Mouse (Mus musculus): ENCODE results near the gene Plekhb2. TPM values are rescaled to one million over a fixed set of nuclear protein-coding genes. Genes with fewer than 3 reads are reported as not detected.

Gene Plekhb2
- polyA plus RNA-seq, 1 experiment from 2014 or later, result 13.3 TPM

DNA sequence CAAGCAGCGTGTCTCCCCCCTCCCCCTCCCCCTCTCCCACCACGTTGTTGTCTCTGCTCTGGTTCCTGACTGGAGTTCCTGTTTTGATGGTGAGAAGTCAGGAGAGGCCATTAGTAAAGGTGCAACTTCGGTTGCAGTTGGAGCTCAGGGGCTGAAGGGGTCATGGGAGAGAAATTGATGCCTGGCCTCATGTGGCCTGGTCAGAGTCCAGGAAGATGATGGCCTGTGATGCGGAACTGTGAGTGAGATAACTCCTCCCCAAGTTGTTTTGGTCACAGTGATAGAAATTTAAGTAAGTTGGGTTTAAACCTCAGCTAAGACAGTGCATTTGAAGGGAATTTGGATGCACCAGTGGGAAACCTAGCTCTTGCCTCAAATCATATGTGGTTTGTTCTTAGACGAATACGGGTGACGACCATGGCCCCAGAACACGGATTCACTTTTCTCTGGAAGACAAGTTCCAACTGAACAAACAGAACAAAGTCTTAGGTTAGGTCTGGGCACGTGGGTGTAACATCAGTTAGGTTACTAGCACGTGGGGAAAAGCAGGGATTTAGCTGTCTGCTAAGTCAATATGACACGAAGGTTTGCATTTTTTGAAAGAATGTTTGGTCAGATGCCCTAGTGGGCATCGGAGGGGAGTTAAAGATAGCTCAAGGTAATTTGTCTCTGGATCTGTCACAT, 5.4 kb downstream of the Plekhb2 start:
- ATAC-seq, result no peak
- H3K27ac ChIP-seq, result no peak overlapping the region
- H3K27me3 ChIP-seq (replicated peaks), result no peaks in the 10 kb centered on the region
- H3K4me1 ChIP-seq, result peaks cover 18% of the 10 kb centered on the region; the same call in 1 of the 2 replicates
- no peak overlapping the region for H3K4me3 ChIP-seq
- no peak overlapping the region for H3K4me2 ChIP-seq
- 65% methylated on average over 12 of the region's 12 CpGs for WGBS (ENCODE audit: insufficient replicate concordance)
- H3K9me3 ChIP-seq (replicated peaks), result no peaks in the 10 kb centered on the region
- H3K36me3 ChIP-seq, result no peaks in the 10 kb centered on the region
- no peak overlapping the region for H3K9ac ChIP-seq

DNA sequence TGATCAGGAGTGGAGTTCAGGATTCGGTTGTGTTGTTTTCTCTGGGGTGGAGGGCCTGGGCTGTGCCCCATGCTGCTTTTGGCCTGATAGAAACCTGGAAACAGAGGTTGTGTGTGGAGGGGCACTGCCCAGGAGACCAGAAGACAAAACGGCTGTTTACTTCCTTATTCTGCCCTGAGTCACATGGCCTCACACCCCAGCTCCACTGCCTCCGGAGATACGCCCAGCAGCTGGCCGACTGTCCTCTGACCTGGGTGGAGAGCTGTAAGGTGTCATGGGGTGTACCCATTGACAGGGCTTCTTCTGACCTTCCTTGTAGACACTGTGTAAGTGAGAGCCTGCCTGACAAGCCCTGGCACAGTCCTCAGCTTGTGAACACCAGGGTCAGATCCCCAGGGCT, 8.9 kb downstream of the Plekhb2 start:
- Histone ChIP-seq H3K4me3 (no peak overlapping the region), H3K4me2 (no peak overlapping the region), H3K36me3 (peaks cover 16% of the 10 kb centered on the region), H3K9ac (no peak overlapping the region), H3K9me3 (replicated peaks) (no peaks in the 10 kb centered on the region), H3K4me1 (0 out of 2 replicates have a peak, but pooled peaks cover 4% of the 10 kb centered on the region), H3K27me3 (replicated peaks) (no peaks in the 10 kb centered on the region), H3K27ac (no peak overlapping the region)
- WGBS (ENCODE audit: insufficient replicate concordance), result 37% methylated on average over 5 of the region's 5 CpGs
- 0 out of 2 replicates have a peak, but pooled peaks have one; percentile 40 for ATAC-seq

DNA sequence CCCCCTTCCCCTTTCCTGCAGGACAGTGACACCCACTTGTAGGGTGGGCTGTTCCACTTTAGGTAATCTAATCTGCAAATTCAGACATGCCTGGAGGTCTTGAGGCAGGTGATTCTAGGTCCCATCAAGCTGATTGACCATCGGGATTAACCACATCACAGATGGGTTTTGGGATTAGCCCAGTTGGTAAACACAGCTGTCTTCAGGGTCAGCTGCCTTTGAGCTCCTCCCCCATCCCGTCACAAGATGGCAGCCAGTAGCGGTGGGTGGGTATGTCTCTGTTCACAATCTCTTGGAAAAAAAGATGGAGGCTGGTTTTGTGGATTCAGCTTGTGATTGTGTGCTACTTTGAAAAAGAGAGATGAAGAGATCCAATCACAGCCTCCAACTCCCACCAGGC, 10.0 kb downstream of the Plekhb2 start:
- Histone ChIP-seq H3K4me3 (no peak overlapping the region), H3K27ac (no peak overlapping the region), H3K9ac (no peak overlapping the region), H3K36me3 (peaks cover 20% of the 10 kb centered on the region), H3K9me3 (replicated peaks) (no peaks in the 10 kb centered on the region), H3K4me1 (0 out of 2 replicates have a peak, but pooled peaks cover 4% of the 10 kb centered on the region), H3K27me3 (replicated peaks) (no peaks in the 10 kb centered on the region), H3K4me2 (no peak overlapping the region)
- no peak for ATAC-seq
- WGBS (ENCODE audit: insufficient replicate concordance), result 85% methylated on average over 3 of the region's 3 CpGs

DNA sequence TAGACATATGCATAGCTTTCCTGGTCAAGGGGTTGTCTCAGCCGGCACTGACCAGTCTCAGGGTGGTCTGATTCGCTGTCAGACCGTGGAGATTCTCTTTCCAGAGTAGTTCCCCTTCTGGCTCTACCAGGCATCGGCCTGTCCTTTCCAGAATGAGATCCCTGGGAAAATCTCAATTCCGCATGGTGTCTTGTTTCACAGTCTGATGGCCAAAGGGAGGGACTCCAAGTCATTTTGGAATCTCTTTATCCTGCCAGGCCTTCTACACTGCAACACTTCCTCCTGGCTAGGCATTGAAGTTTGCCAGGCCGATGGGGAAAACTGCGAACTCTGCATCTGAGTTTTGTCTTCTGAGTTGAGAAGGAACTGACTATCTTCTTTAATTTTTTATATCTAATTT, 10.4 kb downstream of the Plekhb2 start:
- Histone ChIP-seq H3K27me3 (replicated peaks) (no peaks in the 10 kb centered on the region), H3K27ac (no peak overlapping the region), H3K9me3 (replicated peaks) (no peaks in the 10 kb centered on the region), H3K36me3 (peaks cover 24% of the 10 kb centered on the region), H3K4me1 (0 out of 2 replicates have a peak, but pooled peaks cover 4% of the 10 kb centered on the region), H3K4me2 (no peak overlapping the region), H3K4me3 (no peak overlapping the region), H3K9ac (no peak overlapping the region)
- ATAC-seq, result no peak
- 86% methylated on average over 7 of the region's 7 CpGs for WGBS (ENCODE audit: insufficient replicate concordance)

DNA sequence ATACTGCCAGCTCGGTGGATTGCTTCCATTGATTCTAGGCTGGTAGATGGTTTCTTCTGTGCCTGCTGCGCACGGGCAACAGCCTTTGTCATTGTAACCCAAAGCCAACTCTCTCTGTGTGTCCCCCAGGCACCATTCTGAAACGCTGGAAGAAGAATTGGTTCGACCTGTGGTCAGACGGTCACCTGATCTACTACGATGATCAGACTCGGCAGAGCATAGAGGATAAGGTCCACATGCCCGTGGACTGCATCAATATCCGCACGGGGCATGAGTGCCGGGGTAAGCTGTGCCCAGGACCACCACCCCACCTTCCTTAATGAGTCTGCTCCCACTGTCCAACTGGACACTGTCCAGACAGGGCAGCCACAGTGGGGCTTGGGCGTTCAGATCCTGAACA, 13.1 kb downstream of the Plekhb2 start:
- no peak overlapping the region for H3K4me2 ChIP-seq
- H3K27ac ChIP-seq, result no peak overlapping the region
- H3K36me3 ChIP-seq, result peaks cover 24% of the 10 kb centered on the region
- H3K4me1 ChIP-seq, result peaks cover 10% of the 10 kb centered on the region; the same call in 1 of the 2 replicates
- H3K9me3 ChIP-seq (replicated peaks), result no peaks in the 10 kb centered on the region
- ATAC-seq, result no peak
- no peaks in the 10 kb centered on the region for H3K27me3 ChIP-seq (replicated peaks)
- no peak overlapping the region for H3K4me3 ChIP-seq
- 86% methylated on average over 13 of the region's 13 CpGs for WGBS (ENCODE audit: insufficient replicate concordance)
- H3K9ac ChIP-seq, result no peak overlapping the region

DNA sequence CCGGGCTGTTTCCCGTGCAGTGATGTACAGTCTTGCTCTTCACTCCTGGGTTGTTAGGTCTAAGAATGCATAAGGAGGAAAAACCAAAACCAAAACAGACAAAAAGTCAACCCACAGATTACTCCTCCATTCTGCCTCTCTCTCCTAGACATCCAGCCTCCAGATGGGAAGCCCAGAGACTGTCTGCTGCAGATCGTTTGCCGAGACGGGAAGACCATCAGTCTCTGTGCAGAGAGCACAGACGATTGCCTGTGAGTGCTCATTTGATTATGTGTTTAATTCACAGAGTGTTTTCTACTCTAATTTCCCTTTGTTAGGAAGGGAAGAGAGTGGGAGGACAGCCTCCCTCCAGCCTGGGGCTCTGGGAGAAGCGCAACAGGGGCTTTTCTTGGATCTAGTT, 13.5 kb downstream of the Plekhb2 start:
- ATAC-seq, result no peak
- peaks cover 24% of the 10 kb centered on the region for H3K36me3 ChIP-seq
- peaks cover 9% of the 10 kb centered on the region; the same call in 1 of the 2 replicates for H3K4me1 ChIP-seq
- no peaks in the 10 kb centered on the region for H3K9me3 ChIP-seq (replicated peaks)
- no peaks in the 10 kb centered on the region for H3K27me3 ChIP-seq (replicated peaks)
- H3K4me3 ChIP-seq, result no peak overlapping the region
- H3K27ac ChIP-seq, result no peak overlapping the region
- no peak overlapping the region for H3K9ac ChIP-seq
- WGBS (ENCODE audit: insufficient replicate concordance), result 85% methylated on average over 7 of the region's 7 CpGs
- H3K4me2 ChIP-seq, result no peak overlapping the region

DNA sequence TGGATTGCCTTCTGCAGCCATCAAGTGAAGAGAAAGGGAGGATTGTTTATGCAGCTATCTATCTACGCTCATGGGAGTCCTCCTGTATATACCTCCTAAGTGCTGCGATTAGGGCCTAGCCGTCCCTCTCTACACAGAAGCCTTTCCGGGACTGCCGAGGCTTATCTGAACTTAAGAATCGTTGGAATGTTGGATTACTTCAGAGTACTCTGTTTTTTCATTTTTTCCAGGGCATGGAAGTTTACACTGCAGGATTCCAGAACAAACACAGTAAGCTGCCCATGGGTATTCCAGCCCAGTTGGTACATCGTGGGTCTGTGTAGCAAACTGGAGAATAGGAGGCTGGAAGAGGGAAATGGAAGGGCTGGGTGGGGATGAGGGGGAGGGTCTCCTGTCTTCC, 14.5 kb downstream of the Plekhb2 start:
- H3K27me3 ChIP-seq (replicated peaks), result no peaks in the 10 kb centered on the region
- peaks cover 7% of the 10 kb centered on the region; the same call in 1 of the 2 replicates for H3K4me1 ChIP-seq
- H3K36me3 ChIP-seq, result peaks cover 29% of the 10 kb centered on the region
- no peak overlapping the region for H3K9ac ChIP-seq
- H3K4me3 ChIP-seq, result no peak overlapping the region
- no peaks in the 10 kb centered on the region for H3K9me3 ChIP-seq (replicated peaks)
- no peak for ATAC-seq
- 74% methylated on average over 7 of the region's 7 CpGs for WGBS (ENCODE audit: insufficient replicate concordance)
- H3K27ac ChIP-seq, result no peak overlapping the region
- H3K4me2 ChIP-seq, result no peak overlapping the region

DNA sequence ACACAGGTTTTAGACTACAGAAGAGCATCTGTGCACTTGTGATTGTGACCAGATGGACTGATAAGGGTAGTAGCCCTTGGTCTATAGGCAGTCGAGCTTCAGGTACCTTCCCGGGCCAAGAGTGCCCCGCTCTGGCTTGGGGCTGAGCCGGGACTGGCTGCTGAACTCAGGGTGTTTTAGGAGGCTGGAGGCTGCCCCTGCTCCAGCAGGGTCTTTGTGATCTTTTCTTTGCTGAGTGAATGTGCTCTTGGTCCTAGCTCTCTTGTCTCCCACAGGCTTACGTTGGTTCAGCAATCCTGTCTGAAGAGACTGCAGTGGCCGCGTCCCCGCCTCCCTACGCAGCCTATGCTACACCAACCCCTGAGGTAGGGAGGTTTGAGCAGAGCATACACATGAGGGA, 16.1 kb downstream of the Plekhb2 start:
- H3K9ac ChIP-seq, result no peak overlapping the region
- no peak overlapping the region for H3K4me2 ChIP-seq
- H3K27me3 ChIP-seq (replicated peaks), result no peaks in the 10 kb centered on the region
- no peak for ATAC-seq
- no peaks in the 10 kb centered on the region for H3K9me3 ChIP-seq (replicated peaks)
- WGBS (ENCODE audit: insufficient replicate concordance), result 85% methylated on average over 9 of the region's 9 CpGs
- peaks cover 31% of the 10 kb centered on the region for H3K36me3 ChIP-seq
- H3K4me3 ChIP-seq, result no peak overlapping the region
- H3K27ac ChIP-seq, result no peak overlapping the region
- H3K4me1 ChIP-seq, result peaks cover 7% of the 10 kb centered on the region; the same call in 1 of the 2 replicates

DNA sequence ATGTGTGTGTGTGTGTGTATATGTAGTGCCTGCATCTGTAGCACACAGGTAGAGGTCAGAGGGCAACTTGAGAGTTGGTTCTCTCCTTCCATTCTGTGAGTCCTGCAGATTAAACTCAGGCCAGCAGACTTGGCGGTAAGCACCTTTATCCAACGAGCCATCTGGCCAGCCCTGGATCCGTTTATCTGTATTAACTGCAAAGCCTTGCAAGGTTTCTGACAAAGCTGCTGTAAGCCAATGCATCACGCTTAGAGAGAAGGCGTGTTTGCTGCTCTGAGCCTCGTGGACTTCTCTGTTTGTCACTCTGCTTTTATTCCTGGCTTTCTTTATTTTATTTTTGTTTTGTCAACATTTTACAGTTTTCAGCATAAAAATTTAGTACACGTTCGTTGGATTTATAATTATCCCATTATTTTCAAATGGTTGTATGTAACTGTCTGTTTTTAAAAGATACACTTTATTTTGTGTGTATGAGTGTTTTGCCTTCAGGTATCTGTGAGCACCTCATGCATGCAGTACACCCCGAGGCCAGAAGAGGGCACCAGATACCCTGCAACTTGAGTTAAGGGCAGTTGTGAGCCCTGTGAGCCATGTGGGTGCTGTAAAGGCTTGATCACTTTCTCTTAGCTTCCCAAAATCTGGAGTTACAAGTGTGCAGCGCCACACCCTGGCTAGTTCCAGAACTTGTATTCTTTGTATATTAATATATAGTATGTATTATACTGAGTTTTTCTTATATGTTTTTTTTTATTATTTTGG, 17.2 kb downstream of the Plekhb2 start:
- peak; percentile 79 for ATAC-seq

DNA sequence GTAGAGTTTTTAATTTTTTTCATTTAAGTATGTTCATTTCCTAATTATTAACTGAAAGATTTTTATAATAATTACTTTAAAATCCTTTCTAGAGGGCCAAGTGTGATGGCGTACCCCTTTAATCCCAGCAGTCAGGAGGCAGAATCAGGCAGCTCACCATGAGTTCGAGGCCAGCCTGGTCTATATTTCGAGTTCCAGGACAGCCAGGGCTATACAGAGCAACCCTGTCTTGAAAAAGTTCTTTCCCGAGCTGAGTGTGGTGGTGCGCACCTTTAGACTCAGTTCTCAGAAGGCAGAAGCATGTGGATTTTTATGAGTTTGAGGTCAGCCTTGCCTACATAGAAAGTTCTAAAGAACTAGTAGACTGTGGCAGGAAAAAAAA, 17.8 kb downstream of the Plekhb2 start:
- Histone ChIP-seq H3K4me3 (no peak overlapping the region), H3K9me3 (replicated peaks) (no peaks in the 10 kb centered on the region), H3K36me3 (peaks cover 38% of the 10 kb centered on the region), H3K4me1 (peaks cover 7% of the 10 kb centered on the region; the same call in 1 of the 2 replicates), H3K4me2 (no peak overlapping the region), H3K27ac (no peak overlapping the region), H3K27me3 (replicated peaks) (no peaks in the 10 kb centered on the region), H3K9ac (no peak overlapping the region)
- ATAC-seq, result no peak
- WGBS (ENCODE audit: insufficient replicate concordance), result 75% methylated on average over 5 of the region's 5 CpGs

More for the DNA sequence above, 17.2 kb downstream of the Plekhb2 start:
- no peak overlapping the region for H3K4me3 ChIP-seq
- no peak overlapping the region for H3K9ac ChIP-seq
- H3K4me1 ChIP-seq, result peaks cover 7% of the 10 kb centered on the region; the same call in 1 of the 2 replicates
- no peaks in the 10 kb centered on the region for H3K27me3 ChIP-seq (replicated peaks)
- no peaks in the 10 kb centered on the region for H3K9me3 ChIP-seq (replicated peaks)
- H3K36me3 ChIP-seq, result peaks cover 42% of the 10 kb centered on the region
- no peak overlapping the region for H3K27ac ChIP-seq
- no peak overlapping the region for H3K4me2 ChIP-seq
- 31% methylated on average over 10 of the region's 10 CpGs for WGBS (ENCODE audit: insufficient replicate concordance)

DNA sequence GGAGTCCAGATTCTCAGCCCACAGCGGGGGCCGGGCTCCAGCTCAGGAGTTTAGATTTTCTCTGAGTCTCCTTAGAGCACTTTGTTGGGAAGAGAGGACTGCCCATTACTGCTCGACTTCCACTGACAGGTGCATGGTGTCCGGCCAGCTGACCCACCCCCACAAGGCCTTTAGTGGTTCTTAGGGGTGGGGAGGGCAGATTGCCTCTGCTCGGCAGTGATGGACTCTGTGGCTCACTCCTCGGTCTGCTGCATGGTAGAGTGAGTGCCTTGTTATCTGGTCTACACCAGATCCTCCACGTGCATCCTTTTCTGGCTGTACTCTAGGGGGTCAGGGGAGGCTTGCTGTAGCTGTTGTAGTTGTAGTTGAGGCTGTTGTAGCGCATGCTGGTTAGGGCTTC, 18.6 kb downstream of the Plekhb2 start:
- Histone ChIP-seq H3K4me2 (no peak overlapping the region), H3K9ac (no peak overlapping the region), H3K27ac (no peak overlapping the region), H3K9me3 (replicated peaks) (no peaks in the 10 kb centered on the region), H3K27me3 (replicated peaks) (no peaks in the 10 kb centered on the region), H3K4me3 (no peak overlapping the region), H3K36me3 (peaks cover 32% of the 10 kb centered on the region), H3K4me1 (peaks cover 7% of the 10 kb centered on the region; the same call in 1 of the 2 replicates)
- ATAC-seq, result no peak
- 71% methylated on average over 8 of the region's 8 CpGs for WGBS (ENCODE audit: insufficient replicate concordance)

DNA sequence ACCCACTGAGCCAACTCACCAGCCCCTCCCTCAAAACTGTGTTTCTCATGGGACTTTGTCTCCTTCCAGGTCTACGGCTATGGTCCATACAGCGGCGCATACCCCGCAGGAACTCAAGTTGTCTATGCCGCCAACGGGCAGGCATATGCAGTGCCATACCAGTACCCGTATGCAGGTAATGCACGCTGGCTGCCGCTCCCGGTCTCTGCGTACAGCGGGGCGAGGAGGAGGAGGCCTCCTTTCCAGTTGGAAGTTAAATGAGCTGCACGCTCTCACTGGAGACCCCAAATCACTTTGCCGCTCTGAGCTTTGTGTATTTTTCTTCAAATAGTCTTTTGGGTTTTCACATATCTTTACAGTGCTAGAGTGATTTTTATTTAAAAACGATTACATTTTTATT, 19.5 kb downstream of the Plekhb2 start:
- Histone ChIP-seq H3K9me3 (replicated peaks) (no peaks in the 10 kb centered on the region), H3K4me3 (no peak overlapping the region), H3K9ac (no peak overlapping the region), H3K27me3 (replicated peaks) (no peaks in the 10 kb centered on the region), H3K36me3 (peaks cover 26% of the 10 kb centered on the region), H3K4me2 (no peak overlapping the region), H3K4me1 (peaks cover 7% of the 10 kb centered on the region; the same call in 1 of the 2 replicates), H3K27ac (no peak overlapping the region)
- no peak for ATAC-seq
- WGBS (ENCODE audit: insufficient replicate concordance), result 90% methylated on average over 16 of the region's 16 CpGs

All from liver, embryonic 12.5 days (tissue).